Mouse (Mus musculus): ENCODE measurements around the gene Olfr465-ps1. TPM values are rescaled to one million over a fixed set of nuclear protein-coding genes. Genes with fewer than 3 reads are reported as not detected.

Gene Olfr465-ps1
- polyA plus RNA-seq, 1 experiment from 2014 or later, result not detected

DNA sequence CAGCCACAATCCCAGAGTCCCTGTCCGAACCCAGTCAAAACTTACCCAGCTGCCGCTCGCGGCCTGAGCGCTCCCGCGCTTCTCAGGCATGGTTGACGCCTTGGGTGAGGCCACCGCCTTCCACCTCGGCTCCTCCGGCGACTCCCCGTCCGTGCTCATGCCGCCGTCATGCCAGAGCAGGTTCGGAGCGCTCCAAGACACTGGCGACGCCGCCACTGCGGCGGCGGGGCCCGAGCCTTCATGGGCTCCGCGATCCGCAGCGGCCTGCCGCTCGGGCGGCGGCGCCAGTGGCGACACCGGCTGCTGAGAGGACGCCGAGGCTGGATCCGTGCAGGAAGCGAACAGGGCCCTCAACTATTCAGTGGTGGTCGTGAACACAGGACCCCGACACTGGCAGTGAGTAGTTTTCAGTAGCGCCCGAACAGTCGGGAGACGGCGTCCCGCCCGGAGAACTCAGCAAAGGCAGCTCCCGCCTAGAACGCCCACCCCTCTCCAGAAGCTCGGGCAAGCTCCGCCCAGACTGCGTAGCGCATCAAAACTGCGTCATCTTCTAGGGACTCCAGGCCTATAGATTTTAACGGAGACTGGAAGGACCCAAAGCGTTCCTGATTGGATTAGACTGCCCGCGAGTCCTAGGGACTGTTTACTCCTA lies 25.3 kb upstream of the Olfr465-ps1 start, which contains the start of gene Mfsd14b:
TSS of gene Mfsd14b (minus strand) at position 517 of the 652 bp plus-strand sequence.
- Histone ChIP-seq H3K9ac (replicated peaks; ENCODE audit: low read depth) (peak within 1 kb of the TSS; percentile 90), H3K36me3 (ENCODE audit: insufficient read depth, low read length) (no peaks in the 10 kb centered on the region), H3K4me1 (ENCODE audit: insufficient read depth, low read depth, low read length) (no peaks in the 10 kb centered on the region), H3K27me3 (replicated peaks; ENCODE audit: insufficient read depth, low read length) (no peaks in the 10 kb centered on the region), H3K4me2 (replicated peaks; ENCODE audit: low read depth, low read length) (peak within 1 kb of the TSS; percentile 56), H3K4me3 (ENCODE audit: low read depth, low read length) (peak within 1 kb of the TSS; percentile 76), H3K27ac (ENCODE audit: low read length) (peak within 1 kb of the TSS; percentile 89), H3K9me3 (ENCODE audit: low read length) (no peaks in the 10 kb centered on the region)
- DNase-seq (ENCODE audit: low spot score), result peak; percentile 98
- ATAC-seq, result peak; percentile 99
- TF ChIP-seq EP300 (IDR thresholded peaks at IDR 0.05) (no peak), CTCF (IDR thresholded peaks at IDR 0.05) (no peak)
- under 1% methylated on average over 56 of the region's 60 CpGs for WGBS

DNA sequence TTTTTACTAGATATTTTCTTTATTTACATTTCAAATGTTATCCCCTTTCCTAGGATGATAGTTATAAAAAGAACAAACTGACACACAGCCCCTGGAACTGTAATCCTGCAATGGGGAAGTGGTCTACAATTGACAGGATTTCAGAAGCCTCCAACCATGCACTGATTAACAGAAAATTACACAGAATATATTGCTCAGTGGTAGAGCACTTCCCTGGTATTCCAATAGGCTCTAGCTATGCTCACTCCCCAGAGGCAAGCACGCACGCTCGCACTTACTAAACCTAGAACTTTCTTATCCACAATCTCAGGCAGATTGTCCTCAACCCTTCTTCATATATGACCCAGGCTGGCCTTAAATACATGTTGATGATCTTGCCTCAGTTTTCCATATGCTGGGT lies 24.6 kb upstream of the Olfr465-ps1 start:
- WGBS, result 68% methylated on average over 3 of the region's 3 CpGs
- Histone ChIP-seq H3K9me3 (ENCODE audit: low read length) (no peaks in the 10 kb centered on the region), H3K4me2 (replicated peaks; ENCODE audit: low read depth, low read length) (peak overlapping the region; percentile 56), H3K4me3 (ENCODE audit: low read depth, low read length) (peak overlapping the region; percentile 76), H3K27ac (ENCODE audit: low read length) (peak overlapping the region; percentile 89), H3K9ac (replicated peaks; ENCODE audit: low read depth) (peak overlapping the region; percentile 90), H3K36me3 (ENCODE audit: insufficient read depth, low read length) (no peaks in the 10 kb centered on the region), H3K4me1 (ENCODE audit: insufficient read depth, low read depth, low read length) (no peaks in the 10 kb centered on the region), H3K27me3 (replicated peaks; ENCODE audit: insufficient read depth, low read length) (no peaks in the 10 kb centered on the region)
- no peak for ATAC-seq
- peak; percentile 33 for DNase-seq (ENCODE audit: low spot score)
- TF ChIP-seq CTCF (IDR thresholded peaks at IDR 0.05) (no peak), EP300 (IDR thresholded peaks at IDR 0.05) (no peak)

DNA sequence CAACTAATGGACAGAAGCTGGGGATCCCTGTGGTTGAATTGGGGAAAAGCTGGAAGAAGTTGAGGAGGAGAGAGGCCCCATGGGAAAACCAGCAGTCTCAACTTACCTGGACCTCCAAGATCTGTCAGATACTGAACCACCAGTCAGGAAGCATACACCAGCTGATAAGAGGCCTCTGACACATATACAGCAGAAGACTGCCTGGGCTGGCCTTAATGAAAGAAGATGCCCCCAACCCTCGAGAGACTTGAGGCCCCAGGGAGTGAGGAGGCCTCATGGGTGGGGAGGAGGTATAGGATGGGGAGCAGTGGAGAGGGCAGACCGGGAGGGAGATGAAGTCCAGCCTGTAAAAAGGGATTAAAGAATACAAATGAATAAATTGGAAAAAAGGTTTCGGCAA lies 16.9 kb upstream of the Olfr465-ps1 start:
- TF ChIP-seq EP300 (IDR thresholded peaks at IDR 0.05) (no peak), CTCF (IDR thresholded peaks at IDR 0.05) (no peak)
- H3K27ac ChIP-seq (ENCODE audit: low read length), result no peak overlapping the region
- ATAC-seq (no peak), DNase-seq (ENCODE audit: low spot score) (no peak)
- H3K9ac ChIP-seq (replicated peaks; ENCODE audit: low read depth), result no peak overlapping the region
- H3K4me1 ChIP-seq (ENCODE audit: insufficient read depth, low read depth, low read length), result no peaks in the 10 kb centered on the region
- no peaks in the 10 kb centered on the region for H3K36me3 ChIP-seq (ENCODE audit: insufficient read depth, low read length)
- 52% methylated on average over 3 of the region's 3 CpGs for WGBS
- no peak overlapping the region for H3K4me2 ChIP-seq (replicated peaks; ENCODE audit: low read depth, low read length)
- H3K27me3 ChIP-seq (replicated peaks; ENCODE audit: insufficient read depth, low read length), result no peaks in the 10 kb centered on the region
- H3K4me3 ChIP-seq (ENCODE audit: low read depth, low read length), result no peak overlapping the region
- no peaks in the 10 kb centered on the region for H3K9me3 ChIP-seq (ENCODE audit: low read length)

DNA sequence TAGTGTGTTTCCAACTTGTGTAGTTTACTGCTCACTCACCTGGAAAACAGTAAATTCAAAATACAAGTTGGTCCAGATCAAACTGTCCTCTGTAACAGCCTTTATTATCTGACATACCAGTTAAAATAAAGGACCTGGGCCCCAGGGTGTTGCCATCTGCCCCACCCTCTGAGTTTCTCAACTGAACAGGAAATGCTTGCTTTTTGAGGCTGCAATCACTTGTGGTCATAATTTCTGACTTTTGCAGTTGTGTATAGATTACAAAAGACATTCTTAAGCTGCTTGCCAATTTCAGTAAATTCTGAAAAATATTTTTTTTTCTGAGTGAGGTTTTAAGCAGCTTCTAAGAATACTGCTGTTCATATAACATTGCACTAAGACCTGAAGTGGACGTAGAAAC lies 15.8 kb upstream of the Olfr465-ps1 start:
- Histone ChIP-seq H3K4me1 (ENCODE audit: insufficient read depth, low read depth, low read length) (no peaks in the 10 kb centered on the region), H3K9ac (replicated peaks; ENCODE audit: low read depth) (no peak overlapping the region), H3K4me3 (ENCODE audit: low read depth, low read length) (no peak overlapping the region), H3K9me3 (ENCODE audit: low read length) (no peaks in the 10 kb centered on the region), H3K36me3 (ENCODE audit: insufficient read depth, low read length) (no peaks in the 10 kb centered on the region), H3K27me3 (replicated peaks; ENCODE audit: insufficient read depth, low read length) (no peaks in the 10 kb centered on the region), H3K27ac (ENCODE audit: low read length) (no peak overlapping the region), H3K4me2 (replicated peaks; ENCODE audit: low read depth, low read length) (no peak overlapping the region)
- DNase-seq (ENCODE audit: low spot score) (no peak), ATAC-seq (no peak)
- TF ChIP-seq CTCF (IDR thresholded peaks at IDR 0.05), result no peak
- TF ChIP-seq EP300 (IDR thresholded peaks at IDR 0.05), result no peak
- 76% methylated on average over 1 of the region's 1 CpGs for WGBS

DNA sequence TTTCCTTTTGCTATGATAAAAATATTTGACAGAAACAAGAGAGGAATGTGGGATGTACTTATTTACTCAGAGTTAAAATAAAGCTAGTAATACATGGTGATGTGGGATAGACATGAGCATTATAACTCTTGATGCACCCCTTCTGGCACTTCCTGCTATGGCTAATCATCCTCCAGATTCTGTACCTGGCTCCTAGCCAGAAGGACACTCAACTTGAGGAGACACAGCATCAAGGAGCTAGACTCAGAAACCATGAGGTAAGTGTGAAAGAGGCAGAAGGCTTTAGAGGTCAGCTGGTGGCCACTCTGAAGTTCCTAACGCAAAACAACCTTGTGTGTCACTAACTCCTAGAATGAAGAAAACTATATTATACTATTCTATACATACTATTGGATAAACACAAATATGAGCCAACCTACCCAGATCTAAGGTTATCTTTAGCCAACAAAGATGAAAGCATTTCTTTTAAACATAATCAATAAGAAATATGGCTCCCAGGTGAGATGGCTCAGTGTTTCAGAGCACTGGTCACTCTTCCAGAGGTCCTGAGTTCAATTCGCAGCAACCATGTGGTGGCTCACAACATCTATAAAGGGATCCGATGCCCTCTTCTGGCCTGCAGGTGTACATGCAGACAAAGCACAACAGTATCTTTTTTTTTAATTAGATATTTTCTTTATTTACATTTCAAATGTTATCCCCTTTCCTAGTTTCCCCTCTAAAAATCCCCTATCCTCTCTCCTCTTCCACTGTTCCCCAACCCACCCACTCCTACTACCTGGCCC lies 10.6 kb upstream of the Olfr465-ps1 start:
- DNase-seq (ENCODE audit: low spot score), result no peak

DNA sequence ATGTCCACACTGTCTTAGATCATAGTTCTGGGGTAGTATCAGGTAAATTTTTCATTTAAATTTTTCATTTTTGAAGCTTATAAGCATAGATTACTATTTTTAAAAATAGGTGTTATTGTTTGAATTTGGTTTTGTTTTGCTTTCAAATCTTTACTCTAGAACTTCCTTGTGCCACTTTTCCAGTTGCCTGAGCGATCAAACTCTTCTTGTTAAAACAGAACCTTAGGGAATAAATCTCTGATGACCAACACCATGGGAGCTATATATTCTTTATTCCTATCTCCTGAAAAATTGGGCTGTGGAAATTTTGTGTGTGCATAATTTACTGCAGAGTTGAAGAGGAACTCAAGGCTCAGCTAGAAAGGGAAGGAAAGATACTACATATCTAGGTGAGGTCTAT lies 12.1 kb downstream of the Olfr465-ps1 start, which contains the start of gene Olfr466:
TSS of gene Olfr466 (plus strand) at position 301 of the 400 bp plus-strand sequence.
- Histone ChIP-seq H3K9ac (replicated peaks; ENCODE audit: low read depth) (no peak within 1 kb of the TSS), H3K27ac (ENCODE audit: low read length) (no peak within 1 kb of the TSS), H3K9me3 (ENCODE audit: low read length) (no peaks in the 10 kb centered on the region; the same call in 1 of the 2 replicates), H3K4me3 (ENCODE audit: low read depth, low read length) (no peak within 1 kb of the TSS), H3K27me3 (replicated peaks; ENCODE audit: insufficient read depth, low read length) (no peaks in the 10 kb centered on the region), H3K4me2 (replicated peaks; ENCODE audit: low read depth, low read length) (no peak within 1 kb of the TSS), H3K36me3 (ENCODE audit: insufficient read depth, low read length) (no peaks in the 10 kb centered on the region), H3K4me1 (ENCODE audit: insufficient read depth, low read depth, low read length) (no peaks in the 10 kb centered on the region)
- WGBS, result 75% methylated on average over 1 of the region's 1 CpGs
- DNase-seq (ENCODE audit: low spot score) (no peak), ATAC-seq (no peak)
- TF ChIP-seq EP300 (IDR thresholded peaks at IDR 0.05) (no peak), CTCF (IDR thresholded peaks at IDR 0.05) (no peak)

More for the DNA sequence above, 10.6 kb upstream of the Olfr465-ps1 start:
- Histone ChIP-seq H3K4me1 (ENCODE audit: insufficient read depth, low read depth, low read length) (no peaks in the 10 kb centered on the region), H3K4me2 (replicated peaks; ENCODE audit: low read depth, low read length) (no peak overlapping the region), H3K27me3 (replicated peaks; ENCODE audit: insufficient read depth, low read length) (no peaks in the 10 kb centered on the region), H3K36me3 (ENCODE audit: insufficient read depth, low read length) (no peaks in the 10 kb centered on the region), H3K9me3 (ENCODE audit: low read length) (no peaks in the 10 kb centered on the region), H3K4me3 (ENCODE audit: low read depth, low read length) (no peak overlapping the region), H3K27ac (ENCODE audit: low read length) (no peak overlapping the region), H3K9ac (replicated peaks; ENCODE audit: low read depth) (no peak overlapping the region)
- 67% methylated on average over 3 of the region's 3 CpGs for WGBS
- ATAC-seq, result no peak
- peak; percentile 25 for TF ChIP-seq CTCF (IDR thresholded peaks at IDR 0.05)
- no peak for TF ChIP-seq EP300 (IDR thresholded peaks at IDR 0.05)

All from lung, postnatal 0 days (tissue).